Mouse (Mus musculus) cerebellum, adult 9-11 months (tissue): ENCODE data around the gene Nos1ap.
A peak's percentile ranks its signal among the peaks of the same experiment; 100 is the strongest.

ENCODE experiments used
- DNase-seq: peaks from one replicate; pipeline ENCODE4 v3.0.0; 2022

Nos1ap gene

DNA sequence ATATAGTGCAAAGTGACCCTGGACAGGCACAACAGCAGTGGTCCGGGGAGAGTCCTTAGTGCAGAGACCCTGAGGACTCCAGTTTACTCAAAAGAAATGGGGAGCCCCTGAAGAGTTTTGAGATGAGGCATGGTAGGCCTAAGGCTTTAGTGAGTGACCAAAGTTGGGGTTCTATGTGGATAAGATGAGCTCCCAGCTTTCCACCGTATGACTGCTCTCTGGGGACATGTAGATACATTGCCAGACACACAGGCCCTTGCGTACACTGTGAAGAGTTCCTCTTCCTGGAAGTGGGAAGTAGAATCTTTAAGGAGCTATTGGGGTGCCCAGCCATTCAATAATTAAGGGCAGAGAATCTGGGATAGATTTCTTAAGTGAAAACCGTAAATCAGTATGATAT is 90.2 kb downstream of the Nos1ap start:
- no peak for DNase-seq

DNA sequence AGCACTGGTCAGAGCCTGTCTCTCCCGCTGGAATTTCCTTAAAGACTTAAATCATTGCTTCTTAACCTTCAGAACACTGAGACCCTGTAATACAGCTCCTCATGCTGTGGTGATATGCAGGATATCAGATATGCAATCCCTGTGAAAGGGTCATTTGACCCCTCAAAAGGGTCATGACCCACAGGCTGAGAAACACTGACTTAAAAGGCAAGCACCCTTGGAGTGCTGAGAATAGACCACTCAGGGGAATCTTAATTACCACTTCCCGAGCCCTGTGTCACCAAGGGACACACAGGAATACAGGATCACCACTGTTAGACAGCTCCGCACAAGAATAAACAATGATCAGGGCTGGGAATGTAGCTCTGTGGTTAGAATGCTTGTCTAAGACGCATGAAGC is 91.0 kb downstream of the Nos1ap start:
- DNase-seq, result no peak

GRCm38 (mm10) chr1:170496221-170496620 is 93.4 kb downstream of the Nos1ap start:
- no peak for DNase-seq

DNA sequence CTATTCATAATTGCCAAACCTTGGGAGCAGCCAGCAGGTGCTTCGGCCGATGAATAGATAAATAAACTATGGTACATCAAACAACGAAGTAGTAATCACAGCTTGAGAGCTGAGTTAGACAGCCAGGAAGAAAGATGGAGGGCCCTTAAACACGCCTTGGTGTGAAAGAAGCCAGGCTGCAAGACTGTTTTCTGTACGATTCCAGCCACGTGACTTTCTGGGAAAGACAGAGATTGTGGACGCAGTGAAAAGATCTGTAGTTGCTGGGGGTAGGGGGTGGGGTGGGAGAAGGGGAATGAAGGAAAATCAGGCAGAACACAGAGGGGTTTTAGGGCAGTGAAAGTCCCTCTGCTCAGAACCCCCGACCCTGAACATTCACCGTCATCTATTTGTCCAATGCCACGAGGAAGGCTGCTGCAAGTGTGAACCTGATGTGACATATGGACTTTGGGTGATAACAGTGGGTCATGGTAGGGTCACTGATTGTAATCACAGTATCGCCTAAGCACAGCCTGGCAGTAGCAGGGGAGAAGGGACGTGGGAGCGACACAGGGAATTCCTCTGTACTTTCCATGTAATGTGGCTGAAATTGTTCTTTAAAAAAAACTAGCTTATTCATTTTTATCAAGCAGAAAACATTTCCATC is 94.0 kb downstream of the Nos1ap start:
- DNase-seq, result no peak

DNA sequence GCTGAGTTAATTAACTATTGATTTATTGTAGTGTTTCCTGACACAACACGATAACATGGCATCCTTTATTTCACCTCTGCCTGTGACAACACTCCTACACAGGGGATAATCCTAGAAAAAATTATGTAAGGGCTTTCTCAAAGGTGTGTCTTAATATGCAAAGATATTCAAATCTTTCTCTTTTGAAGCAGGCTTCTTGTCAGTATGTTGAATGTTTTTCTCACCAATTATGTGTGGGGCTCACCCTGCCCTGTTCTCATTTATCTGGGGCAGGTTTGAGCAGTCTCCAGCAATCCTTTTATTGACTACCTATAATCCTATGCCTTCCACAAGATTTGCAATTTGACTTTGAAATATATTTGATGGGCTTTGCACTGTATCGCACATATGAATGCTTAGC is 97.1 kb downstream of the Nos1ap start:
- DNase-seq, result no peak

- no peak for DNase-seq
These were observed 97.6 kb downstream of the Nos1ap start for GRCm38 (mm10) chr1:170492027-170492426.

- no peak for DNase-seq
These were observed 99.7 kb downstream of the Nos1ap start for GRCm38 (mm10) chr1:170489936-170490335.

GRCm38 (mm10) chr1:170489450-170489849 is 100.2 kb downstream of the Nos1ap start:
- no peak for DNase-seq

DNA sequence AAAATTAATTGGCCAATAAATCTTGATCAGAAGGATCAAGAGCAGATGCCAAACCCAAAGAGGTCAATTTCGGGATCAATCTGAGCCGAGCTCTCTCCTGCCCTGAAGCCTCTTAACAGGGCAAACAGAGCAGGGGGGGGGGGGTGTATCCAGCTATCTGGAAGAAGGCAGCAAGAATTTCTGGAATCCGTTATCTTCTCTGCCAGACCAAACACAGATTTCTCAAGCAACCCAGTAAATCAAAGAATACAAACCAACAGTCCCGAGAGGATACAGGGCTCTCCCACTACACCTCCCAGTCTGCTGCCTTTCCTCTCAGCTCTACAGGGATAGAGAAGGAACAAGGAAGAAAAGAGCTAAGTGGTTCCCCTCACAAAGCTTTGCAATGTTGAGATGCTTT is 104.5 kb downstream of the Nos1ap start:
- DNase-seq, result no peak

DNA sequence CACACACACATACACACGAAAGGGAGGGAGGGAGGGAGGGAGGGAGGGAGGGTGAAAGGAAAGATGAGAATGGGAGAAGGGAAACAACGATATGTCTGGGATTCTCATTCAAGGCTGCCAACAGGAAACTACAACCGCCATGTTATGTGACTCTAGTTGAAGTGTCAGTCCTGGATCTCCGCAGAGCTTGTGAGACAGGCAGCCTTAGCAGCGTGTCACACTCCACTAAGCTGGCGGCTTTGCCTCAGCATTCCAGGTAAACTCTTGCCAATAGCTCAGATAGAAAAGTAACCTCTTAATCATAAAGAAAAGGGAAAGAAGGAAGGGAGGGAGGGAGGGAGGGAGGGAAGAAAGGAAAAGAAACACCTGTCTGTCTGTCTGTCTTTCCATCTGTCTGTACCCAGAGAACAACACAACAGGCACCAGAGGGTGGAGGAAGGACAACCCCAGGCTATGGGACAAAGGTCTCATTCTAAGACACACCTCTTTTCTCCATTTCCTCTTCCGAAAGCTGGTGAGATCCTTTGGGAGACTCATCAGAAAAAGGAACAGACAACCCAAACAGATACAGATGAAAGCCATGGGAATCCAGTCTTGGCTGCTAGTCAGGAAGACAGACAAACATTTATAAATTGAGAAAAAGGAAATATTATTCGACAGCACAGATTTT is 107.3 kb downstream of the Nos1ap start:
- no peak for DNase-seq

DNA sequence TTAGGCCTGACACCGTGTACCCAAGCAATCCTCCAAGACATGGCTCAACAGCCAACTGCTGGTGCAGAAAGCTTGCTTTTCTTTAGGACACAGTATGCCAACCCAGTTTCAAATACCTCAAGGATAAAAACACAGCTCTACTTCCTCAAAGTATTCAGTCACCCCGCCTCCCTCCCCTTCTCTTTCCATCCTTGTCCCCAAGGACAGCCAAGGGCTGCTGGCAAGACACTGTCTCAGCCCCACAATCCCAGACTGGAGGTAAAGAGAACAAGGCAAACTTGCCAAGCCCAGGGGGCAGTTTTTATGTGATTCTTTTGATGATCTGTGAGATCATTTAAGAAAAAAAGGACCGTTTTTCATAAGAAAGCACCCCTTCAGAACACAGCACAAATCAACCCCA is 108.6 kb downstream of the Nos1ap start:
- DNase-seq, result peak; percentile 20

- DNase-seq, result no peak
These were observed 110.2 kb downstream of the Nos1ap start for GRCm38 (mm10) chr1:170479458-170479798.

GRCm38 (mm10) chr1:170478791-170479457 is 110.7 kb downstream of the Nos1ap start:
- no peak for DNase-seq

DNA sequence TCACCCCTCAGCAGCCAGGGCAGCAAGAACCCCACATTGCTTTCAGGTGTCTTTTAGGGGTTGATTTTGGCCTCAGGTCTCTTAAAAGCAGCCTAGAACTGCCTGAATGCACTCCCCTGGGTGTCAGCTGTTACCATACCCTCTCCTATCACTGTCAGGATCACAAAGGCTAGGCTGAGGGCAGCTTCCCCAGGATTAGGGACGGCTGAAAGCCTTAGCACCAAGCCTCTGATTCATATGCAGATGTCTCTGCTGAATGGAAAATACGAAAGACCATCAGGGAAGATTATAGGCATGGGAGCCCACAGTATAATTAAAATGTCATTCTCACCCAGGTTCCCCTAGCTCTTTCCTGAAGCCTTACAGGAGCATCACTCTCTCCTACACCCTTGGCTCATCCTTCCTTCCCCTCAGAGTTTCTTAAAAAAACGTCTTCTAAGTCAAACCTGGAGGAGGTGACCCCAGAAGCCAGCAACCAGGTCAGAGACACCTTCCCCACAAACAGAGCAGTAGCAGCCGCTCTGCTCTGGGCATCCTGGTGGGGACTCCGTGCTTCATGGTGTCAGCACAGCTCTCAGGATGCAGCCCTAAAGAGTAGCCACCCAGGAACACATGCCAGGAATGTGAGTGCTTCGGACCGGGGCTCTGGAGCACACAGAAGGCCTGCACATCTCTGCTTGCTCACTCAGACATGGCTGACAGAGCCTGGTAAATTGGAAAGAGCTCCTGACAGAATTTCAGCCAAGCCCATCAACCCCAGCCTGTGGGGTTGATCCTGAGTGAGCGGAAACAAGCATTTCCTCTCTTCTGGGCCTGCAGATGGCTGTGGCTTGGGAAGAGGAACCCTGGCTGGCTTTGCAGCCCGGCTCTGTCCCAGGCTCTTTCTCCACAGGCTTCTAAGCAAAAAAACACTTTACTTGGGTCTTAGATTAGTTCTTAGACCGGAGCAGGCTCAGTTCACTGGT is 111.7 kb downstream of the Nos1ap start:
- peak; percentile 35 for DNase-seq

DNA sequence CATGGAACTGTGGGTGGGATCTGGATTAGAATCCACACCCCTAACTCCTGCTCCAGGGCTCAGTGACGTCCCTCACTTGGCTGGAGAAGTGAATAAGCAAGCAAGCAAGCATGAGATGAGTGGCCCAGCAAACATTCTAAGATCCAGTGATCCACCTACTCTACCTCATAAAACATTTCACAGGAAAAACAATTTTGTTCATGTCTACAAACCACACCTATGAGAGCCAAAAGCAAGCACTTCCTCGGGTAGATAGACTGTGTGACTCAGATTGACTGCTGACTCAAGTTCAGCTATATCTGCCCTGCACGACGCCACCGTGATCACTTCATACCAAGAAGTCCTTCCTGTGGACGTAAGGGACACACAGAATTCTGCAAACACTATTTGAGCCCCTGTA is 116.2 kb downstream of the Nos1ap start:
- DNase-seq, result no peak

- no peak for DNase-seq
These were observed 116.8 kb downstream of the Nos1ap start for GRCm38 (mm10) chr1:170472861-170473260.

DNA sequence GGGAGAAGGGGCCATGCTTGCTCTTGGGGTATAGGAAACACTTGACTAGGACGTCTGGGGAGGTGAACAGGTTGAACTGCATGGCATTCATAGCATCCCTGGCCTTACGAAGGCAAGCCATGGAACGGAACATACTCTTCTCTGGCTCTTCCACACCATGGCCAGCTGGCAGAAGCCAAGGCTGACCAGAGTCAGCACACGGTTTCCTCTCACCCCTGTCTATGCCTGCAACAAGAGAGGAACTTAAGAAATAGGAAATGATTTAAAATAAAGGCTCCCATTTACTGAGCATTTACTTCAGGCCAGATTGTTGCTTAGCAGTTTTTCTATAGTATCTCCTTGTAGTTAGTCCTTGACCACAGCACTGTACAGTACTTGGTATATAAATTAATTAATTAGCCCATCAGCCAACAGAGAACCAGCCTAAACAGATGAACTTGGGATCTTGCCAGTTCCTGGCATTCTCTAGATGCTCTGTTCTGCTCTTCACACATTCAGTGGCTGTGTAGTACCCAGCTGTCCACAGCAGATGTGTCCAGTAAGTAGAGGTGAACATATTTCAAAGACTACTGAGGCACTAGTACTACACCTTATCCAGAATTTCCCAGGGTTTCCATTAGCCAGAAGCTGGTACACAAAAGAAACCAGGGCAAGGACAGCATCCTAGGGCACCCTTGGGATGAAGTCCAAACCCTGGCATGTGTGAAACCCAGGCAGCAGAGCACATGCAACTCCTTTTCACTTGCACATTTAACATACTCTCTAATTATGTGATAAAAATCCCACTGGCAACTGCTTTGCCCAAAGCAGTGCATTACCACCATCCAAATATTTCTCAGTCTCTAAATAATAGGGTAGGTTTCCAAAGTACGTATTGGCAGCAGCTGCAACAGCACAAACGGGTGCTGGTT is 123.3 kb downstream of the Nos1ap start:
- no peak for DNase-seq

GRCm38 (mm10) chr1:170462140-170462539 is 127.5 kb downstream of the Nos1ap start:
- no peak for DNase-seq

DNA sequence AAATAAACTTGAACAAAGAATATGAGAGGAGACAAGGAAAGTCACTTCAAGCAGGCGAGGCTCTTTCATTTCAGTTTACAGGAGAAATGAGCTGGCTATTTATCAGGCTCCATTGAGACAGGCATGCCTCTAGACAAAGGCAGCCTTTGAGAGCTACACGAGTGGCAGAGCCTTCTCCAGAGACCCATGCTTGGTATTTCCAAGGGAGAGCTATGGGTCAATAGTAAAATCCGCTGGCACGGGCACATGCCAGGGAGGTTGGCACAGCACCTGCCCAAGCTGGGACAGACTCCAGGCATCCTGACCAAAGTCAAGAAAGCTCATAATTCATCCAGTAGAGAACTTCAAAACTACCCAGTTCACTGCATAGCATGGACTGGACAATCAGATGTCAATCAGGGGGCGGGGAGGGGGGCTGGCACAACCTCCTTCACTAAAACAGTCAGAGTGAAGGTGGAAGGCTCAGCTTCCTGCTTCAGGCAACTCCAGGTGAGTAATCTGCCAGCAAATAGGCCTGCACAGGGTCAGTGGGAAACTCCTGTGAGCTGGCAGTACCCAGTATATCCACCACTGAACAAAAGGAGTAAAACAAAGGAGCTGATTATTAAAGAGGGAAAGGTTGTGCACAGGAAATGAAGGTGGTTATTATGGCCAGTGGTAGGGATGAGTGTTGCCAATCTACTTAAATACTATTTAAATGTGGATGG is 129.6 kb downstream of the Nos1ap start:
- peak; percentile 60 for DNase-seq

DNA sequence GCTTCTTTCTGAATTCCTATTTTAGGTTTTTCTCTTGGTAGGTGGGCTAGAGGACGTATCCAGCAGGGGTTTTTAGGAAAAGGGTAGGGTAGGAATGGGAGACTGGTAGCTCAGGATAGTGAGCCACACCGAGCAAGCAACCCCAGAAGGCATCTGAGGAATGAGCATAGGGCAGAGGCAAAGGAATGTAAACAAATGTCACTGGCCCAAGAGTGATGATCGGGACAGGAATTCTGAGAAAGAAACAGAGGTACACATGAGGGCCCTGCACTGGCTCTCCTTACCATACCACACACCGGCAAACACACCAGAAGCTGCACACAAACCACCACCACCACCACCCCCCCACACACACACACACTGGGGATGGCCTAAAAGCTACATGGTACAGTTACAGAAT is 132.0 kb downstream of the Nos1ap start:
- DNase-seq, result no peak

DNA sequence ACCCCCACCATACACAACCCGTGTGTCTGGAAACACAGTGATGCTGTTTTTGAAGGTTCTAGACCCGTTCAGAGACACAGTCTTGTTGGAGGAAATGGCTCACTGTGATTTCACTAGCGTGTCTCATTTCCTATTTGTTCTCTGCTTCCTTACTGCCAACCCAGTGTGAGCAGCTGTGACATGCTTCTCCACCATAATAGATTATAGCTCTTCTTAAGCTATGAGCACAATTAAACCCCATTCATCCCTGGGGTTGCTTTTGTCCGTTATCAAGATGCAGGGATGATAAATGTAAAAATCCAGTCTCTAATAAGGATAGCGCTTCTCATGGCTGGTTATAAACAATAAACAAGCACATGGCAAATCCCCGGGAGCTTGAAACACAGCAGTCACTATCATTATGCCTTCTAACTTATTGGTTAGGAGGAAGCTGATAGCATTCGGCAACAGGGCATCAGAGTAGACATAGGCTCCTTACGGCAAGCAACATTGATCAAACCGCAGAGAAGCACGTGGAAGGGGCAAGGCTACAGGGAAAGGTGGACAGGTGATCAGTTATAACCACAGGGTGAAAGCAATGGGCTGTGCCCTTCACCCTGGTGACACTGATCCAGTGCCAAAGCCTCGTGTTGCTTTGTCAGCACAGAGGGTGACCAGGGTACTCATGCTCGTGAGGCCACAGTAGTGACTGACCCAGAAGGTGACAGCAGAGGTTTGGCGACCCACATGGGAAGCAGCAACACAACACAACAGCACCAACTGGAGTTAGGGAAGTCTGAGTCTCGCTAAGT is 133.6 kb downstream of the Nos1ap start:
- DNase-seq, result no peak
